Mouse (Mus musculus): ENCODE measurements around the gene Slc39a7. TPM values are rescaled to one million over a fixed set of nuclear protein-coding genes. Genes with fewer than 3 reads are reported as not detected.

Slc39a7 gene
- polyA plus RNA-seq, 1 experiment from 2014 or later, result 156 TPM

- Histone ChIP-seq H3K9me3 (no peaks in the 10 kb centered on the region), H3K27me3 (no peaks in the 10 kb centered on the region), H3K36me3 (peaks cover 22% of the 10 kb centered on the region), H3K4me3 (0 out of 2 replicates have a peak overlapping the region, but pooled peaks have one; percentile 85), H3K9ac (replicated peaks) (no peak overlapping the region), H3K27ac (replicated peaks) (no peak overlapping the region), H3K4me1 (peaks cover 77% of the 10 kb centered on the region), H3K4me2 (replicated peaks) (peak overlapping the region; percentile 94)
- ATAC-seq (replicated peaks), result no peak
- 86% methylated on average over 18 of the region's 18 CpGs for WGBS
Observed at GRCm38 (mm10) chr17:34029150-34029889, 2.2 kb downstream of the Slc39a7 start.

- 43% methylated on average over 17 of the region's 17 CpGs for WGBS
- H3K27me3 ChIP-seq, result no peaks in the 10 kb centered on the region
- peak overlapping the region; percentile 90 for H3K4me2 ChIP-seq (replicated peaks)
- peaks cover 21% of the 10 kb centered on the region for H3K36me3 ChIP-seq
- peak overlapping the region; percentile 74; the same call in 1 of the 2 replicates for H3K9ac ChIP-seq (replicated peaks)
- H3K9me3 ChIP-seq, result no peaks in the 10 kb centered on the region
- peaks cover 78% of the 10 kb centered on the region for H3K4me1 ChIP-seq
- H3K4me3 ChIP-seq, result peak overlapping the region; percentile 81
- ATAC-seq (replicated peaks), result no peak
- H3K27ac ChIP-seq (replicated peaks), result peak overlapping the region; percentile 98
Observed at GRCm38 (mm10) chr17:34028501-34029149, 2.9 kb downstream of the Slc39a7 start.

- peak; percentile 69 for ATAC-seq (replicated peaks)
Observed at GRCm38 (mm10) chr17:34027656-34028223, 3.7 kb downstream of the Slc39a7 start, which contains the start of gene H2-Ke6. H2-Ke6 (minus strand) TSS chr17:34028060.

GRCm38 (mm10) chr17:34026917-34027655 is 4.4 kb downstream of the Slc39a7 start:
- Histone ChIP-seq H3K27me3 (no peaks in the 10 kb centered on the region), H3K9ac (replicated peaks) (peak overlapping the region; percentile 74), H3K9me3 (no peaks in the 10 kb centered on the region), H3K36me3 (peaks cover 24% of the 10 kb centered on the region), H3K4me3 (peak overlapping the region; percentile 81), H3K4me2 (replicated peaks) (peak overlapping the region; percentile 90), H3K27ac (replicated peaks) (peak overlapping the region; percentile 98), H3K4me1 (peaks cover 73% of the 10 kb centered on the region)
- no peak for ATAC-seq (replicated peaks)
- WGBS, result 4% methylated on average over 36 of the region's 36 CpGs

More at GRCm38 (mm10) chr17:34027656-34028223, 3.7 kb downstream of the Slc39a7 start, which contains the start of gene H2-Ke6:
- H3K9ac ChIP-seq (replicated peaks), result peak within 1 kb of the TSS; percentile 74
- no peaks in the 10 kb centered on the region for H3K9me3 ChIP-seq
- peak within 1 kb of the TSS; percentile 98 for H3K27ac ChIP-seq (replicated peaks)
- peaks cover 77% of the 10 kb centered on the region for H3K4me1 ChIP-seq
- H3K27me3 ChIP-seq, result no peaks in the 10 kb centered on the region
- H3K4me3 ChIP-seq, result peak within 1 kb of the TSS; percentile 81
- H3K4me2 ChIP-seq (replicated peaks), result peak within 1 kb of the TSS; percentile 90
- under 1% methylated on average over 41 of the region's 49 CpGs for WGBS
- H3K36me3 ChIP-seq, result peaks cover 24% of the 10 kb centered on the region

GRCm38 (mm10) chr17:34026221-34026620 is 5.3 kb downstream of the Slc39a7 start:
- H3K36me3 ChIP-seq, result peaks cover 32% of the 10 kb centered on the region
- H3K4me3 ChIP-seq, result peak overlapping the region; percentile 85
- no peak for ATAC-seq (replicated peaks)
- H3K4me2 ChIP-seq (replicated peaks), result peak overlapping the region; percentile 90
- 5% methylated on average over 2 of the region's 2 CpGs for WGBS
- peaks cover 73% of the 10 kb centered on the region for H3K4me1 ChIP-seq
- peak overlapping the region; percentile 98 for H3K27ac ChIP-seq (replicated peaks)
- no peaks in the 10 kb centered on the region for H3K9me3 ChIP-seq
- H3K27me3 ChIP-seq, result no peaks in the 10 kb centered on the region
- peak overlapping the region; percentile 91 for H3K9ac ChIP-seq (replicated peaks)

- H3K4me1 ChIP-seq, result peaks cover 69% of the 10 kb centered on the region
- WGBS, result 5% methylated on average over 7 of the region's 7 CpGs
- H3K9ac ChIP-seq (replicated peaks), result peak overlapping the region; percentile 91
Observed at GRCm38 (mm10) chr17:34025756-34026151, 5.7 kb downstream of the Slc39a7 start.

GRCm38 (mm10) chr17:34024861-34025755 is 6.4 kb downstream of the Slc39a7 start:
- H3K9ac ChIP-seq (replicated peaks), result peak overlapping the region; percentile 91
- H3K9me3 ChIP-seq, result no peaks in the 10 kb centered on the region
- H3K27ac ChIP-seq (replicated peaks), result peak overlapping the region; percentile 98
- H3K4me3 ChIP-seq, result peak overlapping the region; percentile 85
- peaks cover 38% of the 10 kb centered on the region for H3K36me3 ChIP-seq
- WGBS, result under 1% methylated on average over 55 of the region's 57 CpGs
- peak overlapping the region; percentile 90 for H3K4me2 ChIP-seq (replicated peaks)
- no peaks in the 10 kb centered on the region for H3K27me3 ChIP-seq
- peaks cover 63% of the 10 kb centered on the region for H3K4me1 ChIP-seq
- ATAC-seq (replicated peaks), result peak; percentile 0; the same call in 1 of the 2 replicates

More at GRCm38 (mm10) chr17:34025756-34026151, 5.7 kb downstream of the Slc39a7 start:
- H3K27me3 ChIP-seq, result no peaks in the 10 kb centered on the region
- peak overlapping the region; percentile 98 for H3K27ac ChIP-seq (replicated peaks)
- H3K9me3 ChIP-seq, result no peaks in the 10 kb centered on the region
- peak overlapping the region; percentile 85 for H3K4me3 ChIP-seq
- peaks cover 36% of the 10 kb centered on the region for H3K36me3 ChIP-seq
- ATAC-seq (replicated peaks), result peak; percentile 20
- peak overlapping the region; percentile 90 for H3K4me2 ChIP-seq (replicated peaks)

GRCm38 (mm10) chr17:34024317-34024821 is 7.1 kb downstream of the Slc39a7 start, which contains the start of gene Ring1:
Ring1 (minus strand) TSS chr17:34024680.
- Histone ChIP-seq H3K4me3 (peak within 1 kb of the TSS; percentile 85), H3K9me3 (no peaks in the 10 kb centered on the region), H3K27me3 (no peaks in the 10 kb centered on the region), H3K4me1 (peaks cover 55% of the 10 kb centered on the region), H3K36me3 (peaks cover 32% of the 10 kb centered on the region), H3K4me2 (replicated peaks) (peak within 1 kb of the TSS; percentile 90), H3K27ac (replicated peaks) (peak within 1 kb of the TSS; percentile 98), H3K9ac (replicated peaks) (peak within 1 kb of the TSS; percentile 91)
- WGBS, result under 1% methylated on average over 57 of the region's 58 CpGs
- peak; percentile 75 for ATAC-seq (replicated peaks)

GRCm38 (mm10) chr17:34023678-34024077 is 7.8 kb downstream of the Slc39a7 start:
- 59% methylated on average over 9 of the region's 9 CpGs for WGBS
- Histone ChIP-seq H3K9ac (replicated peaks) (peak overlapping the region; percentile 91; the same call in 1 of the 2 replicates), H3K4me2 (replicated peaks) (peak overlapping the region; percentile 90), H3K36me3 (peaks cover 25% of the 10 kb centered on the region), H3K27ac (replicated peaks) (peak overlapping the region; percentile 98), H3K9me3 (no peaks in the 10 kb centered on the region), H3K4me1 (peaks cover 49% of the 10 kb centered on the region), H3K27me3 (no peaks in the 10 kb centered on the region), H3K4me3 (peak overlapping the region; percentile 85)
- ATAC-seq (replicated peaks), result no peak

GRCm38 (mm10) chr17:34022987-34023386 is 8.5 kb downstream of the Slc39a7 start:
- 97% methylated on average over 20 of the region's 20 CpGs for WGBS

More at GRCm38 (mm10) chr17:34022987-34023386, 8.5 kb downstream of the Slc39a7 start:
- no peak overlapping the region for H3K4me3 ChIP-seq
- H3K4me1 ChIP-seq, result peaks cover 42% of the 10 kb centered on the region
- no peak for ATAC-seq (replicated peaks)
- no peak overlapping the region for H3K9ac ChIP-seq (replicated peaks)
- no peak overlapping the region for H3K27ac ChIP-seq (replicated peaks)
- no peaks in the 10 kb centered on the region for H3K9me3 ChIP-seq
- H3K27me3 ChIP-seq, result no peaks in the 10 kb centered on the region
- H3K4me2 ChIP-seq (replicated peaks), result no peak overlapping the region
- peaks cover 20% of the 10 kb centered on the region for H3K36me3 ChIP-seq

All from forebrain, embryonic 15.5 days (tissue).